Mouse (Mus musculus) MEL (cell line): ENCODE results near the gene Iqck.

Experiments used
- CHD1 ChIP-seq: IDR thresholded peaks from 2 replicates; pipeline ENCODE4 v1.6.1; 2012; ENCODE audit warnings: low read depth, mild to moderate bottlenecking, inconsistent platforms, low read length, improper control_type of control experiment
- CHD2 ChIP-seq: IDR thresholded peaks from 2 replicates; pipeline ENCODE4 v1.6.1; 2011; ENCODE audit warnings: low read length, improper control_type of control experiment
- CTCF ChIP-seq, 3 experiments: IDR thresholded peaks in 2 of 3; conservative IDR thresholded peaks in 1 of 3; 2 replicates each; pipeline ENCODE4 v1.5.1; 2011 to 2012; ENCODE audit warnings: low read length in 3 of 3, low read depth in 2 of 3, mild to moderate bottlenecking in 2 of 3, improper control_type of control experiment in 1 of 3, inconsistent platforms in 1 of 3, mixed read lengths in 1 of 3, moderate library complexity in 1 of 3; ENCODE audit not compliant: control insufficient read depth in 1 of 3, insufficient read depth in 1 of 3, poor library complexity in 1 of 3, severe bottlenecking in 1 of 3
- ETS1 ChIP-seq: IDR thresholded peaks from 2 replicates; pipeline ENCODE4 v1.6.1; 2012; ENCODE audit warnings: low read depth, mild to moderate bottlenecking, inconsistent platforms, low read length, improper control_type of control experiment, moderate library complexity
- GABPA ChIP-seq: IDR thresholded peaks from 2 replicates; pipeline ENCODE4 v1.6.1; 2012; ENCODE audit warnings: low read depth, mild to moderate bottlenecking, inconsistent platforms, low read length, improper control_type of control experiment, moderate library complexity
- POLR2A ChIP-seq, 2 experiments: IDR thresholded peaks; 2 replicates each; pipeline ENCODE4 v1.6.1; 2011 to 2012; ENCODE audit warnings: low read length in 2 of 2, mild to moderate bottlenecking in 2 of 2, control low read depth in 1 of 2, improper control_type of control experiment in 1 of 2, low read depth in 1 of 2, moderate library complexity in 1 of 2; ENCODE audit not compliant: control insufficient read depth in 1 of 2, insufficient read depth in 1 of 2, poor library complexity in 1 of 2
- USF1 ChIP-seq: IDR thresholded peaks from 2 replicates; pipeline ENCODE4 v1.6.1; 2014; ENCODE audit warnings: low read depth, mild to moderate bottlenecking, inconsistent platforms, low read length, improper control_type of control experiment, moderate library complexity

DNA sequence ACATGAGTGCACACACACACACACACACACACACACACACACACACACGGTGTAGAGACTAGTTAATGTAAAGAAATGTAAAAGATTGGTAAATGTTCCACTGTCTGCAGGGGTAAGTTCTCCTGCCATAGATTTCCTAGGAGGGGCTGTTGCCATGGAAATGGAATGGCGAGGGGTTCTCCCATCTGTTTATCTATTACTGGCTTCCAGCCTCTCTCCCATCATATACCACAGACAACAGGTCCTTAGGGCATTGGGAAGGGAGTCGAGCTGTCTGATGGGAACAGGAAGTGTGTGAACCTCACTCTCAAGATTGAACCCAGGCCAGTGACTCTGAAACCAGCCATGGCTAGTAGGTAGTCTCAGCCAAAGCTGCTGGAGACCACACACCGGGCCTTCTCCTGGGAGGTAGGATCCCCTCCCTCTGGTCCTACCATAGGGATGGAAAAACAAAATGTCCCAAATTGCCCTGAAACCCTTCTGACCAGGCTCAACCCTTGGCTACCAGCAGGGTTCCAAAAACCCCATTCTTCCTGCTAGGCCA is 135.9 kb downstream of the Iqck start:
- TF ChIP-seq CTCF (IDR thresholded peaks at IDR 0.05 in 2 of 3, conservative IDR thresholded peaks at IDR 0.05 in 1 of 3; ENCODE audit: control insufficient read depth in 1 of 3, insufficient read depth in 1 of 3, low read depth in 2 of 3, low read length in 3 of 3, poor library complexity in 1 of 3, severe bottlenecking in 1 of 3) (no peak), USF1 (no peak), GABPA (no peak), CHD2 (no peak), CHD1 (no peak), POLR2A (IDR thresholded peaks at IDR 0.05; ENCODE audit: control insufficient read depth in 1 of 2, insufficient read depth in 1 of 2, low read depth in 1 of 2, low read length in 2 of 2, poor library complexity in 1 of 2) (no peak), ETS1 (no peak)
